Mouse (Mus musculus) midbrain, postnatal 0 days (tissue): ENCODE results near the gene Vps36. TPM values are rescaled to one million over a fixed set of nuclear protein-coding genes. Genes with fewer than 3 reads are reported as not detected.

Source experiments
- ATAC-seq: fragments of 200-750 bp; cut with Nextera tagmentation; 2 replicates; pipeline ENCODE4 v1.8.0; 2017; ENCODE audit warnings: moderate number of reproducible peaks, mild to moderate bottlenecking, moderate TSS enrichment, moderate library complexity; ENCODE audit not compliant: low FRiP score
- DNase-seq: peaks from one replicate; pipeline ENCODE4 v3.0.0-alpha.2; 2015; ENCODE audit warnings: low spot score
- H3K27ac ChIP-seq: fragments of 300-500 bp; sonication (generic); 2 replicates; pipeline ENCODE4 v1.5.1; 2014; ENCODE audit warnings: low read depth, mild to moderate bottlenecking, low read length, mixed read lengths
- H3K27me3 ChIP-seq: fragments of 300-500 bp; sonication (generic); 2 replicates; pipeline ENCODE4 v1.6.1; 2014; ENCODE audit warnings: low read length, control low read depth, mixed read lengths; ENCODE audit not compliant: insufficient read depth
- H3K36me3 ChIP-seq: fragments of 300-500 bp; sonication (generic); 2 replicates; pipeline ENCODE4 v1.6.1; 2014; ENCODE audit warnings: low read length, control low read depth, mixed read lengths; ENCODE audit not compliant: insufficient read depth
- H3K4me1 ChIP-seq: fragments of 300-500 bp; sonication (generic); 2 replicates; pipeline ENCODE4 v1.6.1; 2014; ENCODE audit warnings: mild to moderate bottlenecking, control low read depth, antibody characterized with exemption, low read length, mixed read lengths; ENCODE audit not compliant: insufficient read depth
- H3K4me2 ChIP-seq: fragments of 300-500 bp; sonication (generic); 2 replicates; pipeline ENCODE4 v1.6.1; 2014; ENCODE audit warnings: low read depth, mild to moderate bottlenecking, low read length, mixed read lengths; ENCODE audit not compliant: poor library complexity, severe bottlenecking
- H3K4me3 ChIP-seq: fragments of 300-500 bp; sonication (generic); 2 replicates; pipeline ENCODE4 v1.5.1; 2014; ENCODE audit warnings: low read depth, mild to moderate bottlenecking, low read length, moderate library complexity
- H3K9ac ChIP-seq: fragments of 300-500 bp; sonication (generic); replicated peaks from 2 replicates; pipeline ENCODE4 v1.6.1; 2014; ENCODE audit warnings: mild to moderate bottlenecking, low read length, moderate library complexity, mixed read lengths; ENCODE audit not compliant: poor library complexity, severe bottlenecking
- H3K9me3 ChIP-seq: fragments of 300-500 bp; sonication (generic); 2 replicates; pipeline ENCODE4 v1.6.1; 2016; ENCODE audit warnings: low read length, control low read depth
- CTCF ChIP-seq: IDR thresholded peaks from 2 replicates; pipeline ENCODE4 v1.5.1; 2016; ENCODE audit warnings: antibody characterized with exemption, mild to moderate bottlenecking
- WGBS: fragments of 180-500 bp; shearing (Covaris S2); extraction: QIAGEN DNeasy Blood & Tissue Kit; methylation state at CpG from one replicate; pipeline ENCODE4 v1.1.7; 2014; 5-methylcytosine and 5-hydroxymethylcytosine counted together
- polyA plus RNA-seq: library from polyadenylated mRNA; unstranded; fragments of >200 nt; fragmentation: Nextera tagmentation; extraction: Ambion mirVana; gene quantifications from 2 replicates; pipeline ENCODE4 v1.2.1, GENCODE M21; 2015
- total RNA-seq: library from RNA; depleted of rRNA; stranded (reverse); fragments of >200 nt; gene quantifications from 2 replicates; pipeline ENCODE4 v1.2.3, GENCODE M21; 2014

Vps36 gene
- total and polyA plus RNA-seq, 2 experiments from 2014 or later: 33.2 to 40.9 TPM

GRCm38 (mm10) chr8:22228621-22229020 is 36.0 kb downstream of the Vps36 start:
- Histone ChIP-seq H3K4me1 (no peaks in the 10 kb centered on the region), H3K9ac (no peak overlapping the region), H3K9me3 (no peaks in the 10 kb centered on the region), H3K4me2 (no peak overlapping the region), H3K27ac (no peak overlapping the region), H3K36me3 (no peaks in the 10 kb centered on the region), H3K4me3 (no peak overlapping the region), H3K27me3 (peaks cover 4% of the 10 kb centered on the region; the same call in 1 of the 2 replicates)
- no peak for TF ChIP-seq CTCF
- DNase-seq (no peak), ATAC-seq (no peak)
- WGBS: 25% methylated on average over 7 of the region's 7 CpGs

- H3K9me3 ChIP-seq: no peaks in the 10 kb centered on the region
- 90% methylated on average over 9 of the region's 9 CpGs for WGBS
- H3K9ac ChIP-seq: no peak overlapping the region
- no peak for ATAC-seq
- DNase-seq: no peak
- H3K27ac ChIP-seq: no peak overlapping the region
- no peak for TF ChIP-seq CTCF
- no peaks in the 10 kb centered on the region for H3K36me3 ChIP-seq
- H3K4me2 ChIP-seq: no peak overlapping the region
- no peaks in the 10 kb centered on the region for H3K4me1 ChIP-seq
- H3K4me3 ChIP-seq: no peak overlapping the region
- H3K27me3 ChIP-seq: no peaks in the 10 kb centered on the region
Observed at GRCm38 (mm10) chr8:22242986-22243385, 50.4 kb downstream of the Vps36 start.

GRCm38 (mm10) chr8:22245663-22246062 is 53.1 kb downstream of the Vps36 start:
- no peak for ATAC-seq
- Histone ChIP-seq H3K9ac (no peak overlapping the region), H3K27ac (no peak overlapping the region)

GRCm38 (mm10) chr8:22247956-22248355 is 55.3 kb downstream of the Vps36 start:
- no peak for TF ChIP-seq CTCF
- no peaks in the 10 kb centered on the region for H3K27me3 ChIP-seq
- H3K9me3 ChIP-seq: no peaks in the 10 kb centered on the region
- DNase-seq (no peak), ATAC-seq (no peak)
- H3K4me1 ChIP-seq: no peaks in the 10 kb centered on the region
- H3K9ac ChIP-seq: no peak overlapping the region
- no peak overlapping the region for H3K27ac ChIP-seq
- 70% methylated on average over 12 of the region's 12 CpGs for WGBS
- H3K36me3 ChIP-seq: no peaks in the 10 kb centered on the region
- H3K4me3 ChIP-seq: no peak overlapping the region
- no peak overlapping the region for H3K4me2 ChIP-seq

More at GRCm38 (mm10) chr8:22245663-22246062, 53.1 kb downstream of the Vps36 start:
- no peaks in the 10 kb centered on the region for H3K27me3 ChIP-seq
- WGBS: 56% methylated on average over 1 of the region's 1 CpGs
- H3K4me2 ChIP-seq: no peak overlapping the region
- no peaks in the 10 kb centered on the region for H3K4me1 ChIP-seq
- no peak for TF ChIP-seq CTCF
- no peak overlapping the region for H3K4me3 ChIP-seq
- H3K9me3 ChIP-seq: no peaks in the 10 kb centered on the region
- no peak for DNase-seq
- no peaks in the 10 kb centered on the region for H3K36me3 ChIP-seq

- ATAC-seq: no peak
Observed at GRCm38 (mm10) chr8:22249080-22249479, 56.5 kb downstream of the Vps36 start.

GRCm38 (mm10) chr8:22258946-22259450 is 66.4 kb downstream of the Vps36 start:
- no peak for DNase-seq
- Histone ChIP-seq H3K27me3 (no peaks in the 10 kb centered on the region), H3K27ac (no peak overlapping the region), H3K36me3 (no peaks in the 10 kb centered on the region), H3K9ac (no peak overlapping the region), H3K4me1 (no peaks in the 10 kb centered on the region), H3K4me3 (no peak overlapping the region), H3K9me3 (no peaks in the 10 kb centered on the region), H3K4me2 (no peak overlapping the region)
- 81% methylated on average over 18 of the region's 18 CpGs for WGBS
- no peak for TF ChIP-seq CTCF
- ATAC-seq: no peak

More at GRCm38 (mm10) chr8:22249080-22249479, 56.5 kb downstream of the Vps36 start:
- no peaks in the 10 kb centered on the region for H3K4me1 ChIP-seq
- H3K36me3 ChIP-seq: no peaks in the 10 kb centered on the region
- no peaks in the 10 kb centered on the region for H3K27me3 ChIP-seq
- no peak overlapping the region for H3K4me3 ChIP-seq
- H3K9me3 ChIP-seq: no peaks in the 10 kb centered on the region
- H3K9ac ChIP-seq: no peak overlapping the region
- no peak for TF ChIP-seq CTCF
- no peak for DNase-seq
- 84% methylated on average over 9 of the region's 9 CpGs for WGBS
- H3K4me2 ChIP-seq: no peak overlapping the region
- no peak overlapping the region for H3K27ac ChIP-seq
